Mouse (Mus musculus) erythroblast, embryonic 14.5 days (primary cell): ENCODE data around the gene Mdc1. TPM values are rescaled to one million over a fixed set of nuclear protein-coding genes. Genes with fewer than 3 reads are reported as not detected.
"Not testable (repeated sequence)": the region's sequence is repeated elsewhere in the genome, so short reads cannot be mapped to it uniquely, and the experiment has no call there.

Experiments
- H3K27me3 ChIP-seq: 2 replicates; pipeline ENCODE4 v1.6.1; 2012; ENCODE audit warnings: inconsistent platforms; ENCODE audit not compliant: control insufficient read depth
- H3K36me3 ChIP-seq: 2 replicates; pipeline ENCODE4 v1.6.1; 2012; ENCODE audit warnings: mild to moderate bottlenecking, inconsistent platforms; ENCODE audit not compliant: control insufficient read depth
- H3K4me1 ChIP-seq: 2 replicates; pipeline ENCODE4 v1.6.1; 2012; ENCODE audit warnings: inconsistent platforms; ENCODE audit not compliant: control insufficient read depth
- H3K4me3 ChIP-seq: replicated peaks from 2 replicates; pipeline ENCODE3; 2012; ENCODE audit warnings: moderate library complexity, mild to moderate bottlenecking, inconsistent platforms
- H3K9me3 ChIP-seq: 2 replicates; pipeline ENCODE4 v1.6.1; 2012; ENCODE audit warnings: low read length, inconsistent platforms, mixed read lengths; ENCODE audit not compliant: control insufficient read depth
- GATA1 ChIP-seq: IDR thresholded peaks from 2 replicates; pipeline ENCODE4 v1.6.1; 2012; ENCODE audit warnings: low read length, inconsistent platforms, mixed read lengths
- TAL1 ChIP-seq: IDR thresholded peaks from 3 replicates; pipeline ENCODE4 v1.6.1; 2012; ENCODE audit warnings: low read length, inconsistent platforms, mixed read lengths
- polyA plus RNA-seq: library from polyadenylated mRNA; stranded (reverse); fragments of >175 nt; gene quantifications from 2 replicates; pipeline ENCODE4 v1.2.3, GENCODE M21; 2012

Mdc1 gene
- polyA plus RNA-seq, 1 experiment, result 1.1 TPM

- no peaks in the 10 kb centered on the region; the same call in 1 of the 2 replicates for H3K27me3 ChIP-seq
- peaks cover 76% of the 10 kb centered on the region for H3K4me1 ChIP-seq
- peak overlapping the region; percentile 78 for H3K4me3 ChIP-seq
- no peak for TF ChIP-seq GATA1
- TF ChIP-seq TAL1, result no peak
- H3K36me3 ChIP-seq, result peaks cover 48% of the 10 kb centered on the region
- no peaks in the 10 kb centered on the region; the same call in 1 of the 2 replicates for H3K9me3 ChIP-seq
Observed at GRCm38 (mm10) chr17:35838570-35838969, 2.7 kb upstream of the Mdc1 start.

- H3K4me3 ChIP-seq, result peak overlapping the region; percentile 78
- peaks cover 48% of the 10 kb centered on the region for H3K36me3 ChIP-seq
- H3K4me1 ChIP-seq, result peaks cover 74% of the 10 kb centered on the region
- not testable (repeated sequence) for H3K27me3 ChIP-seq, H3K9me3 ChIP-seq
Observed at GRCm38 (mm10) chr17:35839002-35839401, 2.3 kb upstream of the Mdc1 start.

GRCm38 (mm10) chr17:35840561-35840960 is 754 bp upstream of the Mdc1 start:
- Histone ChIP-seq H3K9me3 (no peaks in the 10 kb centered on the region; the same call in 1 of the 2 replicates), H3K4me1 (peaks cover 63% of the 10 kb centered on the region), H3K27me3 (no peaks in the 10 kb centered on the region; the same call in 1 of the 2 replicates), H3K4me3 (peak overlapping the region; percentile 73), H3K36me3 (peaks cover 48% of the 10 kb centered on the region)
- no peak for TF ChIP-seq GATA1
- TF ChIP-seq TAL1, result no peak

GRCm38 (mm10) chr17:35842006-35842405 is 691 bp downstream of the Mdc1 start:
- peaks cover 48% of the 10 kb centered on the region for H3K36me3 ChIP-seq
- TF ChIP-seq GATA1, result no peak
- no peak for TF ChIP-seq TAL1
- H3K4me1 ChIP-seq, result peaks cover 49% of the 10 kb centered on the region
- H3K9me3 ChIP-seq, result no peaks in the 10 kb centered on the region
- peak overlapping the region; percentile 73 for H3K4me3 ChIP-seq
- H3K27me3 ChIP-seq, result no peaks in the 10 kb centered on the region

GRCm38 (mm10) chr17:35843514-35843913 is 2.2 kb downstream of the Mdc1 start:
- H3K27me3 ChIP-seq, result no peaks in the 10 kb centered on the region
- no peaks in the 10 kb centered on the region for H3K9me3 ChIP-seq
- peaks cover 56% of the 10 kb centered on the region for H3K4me1 ChIP-seq
- peaks cover 58% of the 10 kb centered on the region for H3K36me3 ChIP-seq
- H3K4me3 ChIP-seq, result no peak overlapping the region
- TF ChIP-seq TAL1 (no peak), GATA1 (no peak)

GRCm38 (mm10) chr17:35848112-35848511 is 6.8 kb downstream of the Mdc1 start:
- TF ChIP-seq TAL1 (no peak), GATA1 (no peak)
- H3K4me1 ChIP-seq, result peaks cover 41% of the 10 kb centered on the region
- H3K27me3 ChIP-seq, result no peaks in the 10 kb centered on the region
- H3K36me3 ChIP-seq, result peaks cover 99% of the 10 kb centered on the region
- no peaks in the 10 kb centered on the region for H3K9me3 ChIP-seq
- no peak overlapping the region for H3K4me3 ChIP-seq

GRCm38 (mm10) chr17:35850974-35851373 is 9.7 kb downstream of the Mdc1 start:
- H3K9me3 ChIP-seq, result no peaks in the 10 kb centered on the region
- no peak overlapping the region for H3K4me3 ChIP-seq
- H3K27me3 ChIP-seq, result no peaks in the 10 kb centered on the region
- TF ChIP-seq TAL1 (no peak), GATA1 (no peak)
- H3K36me3 ChIP-seq, result peaks cover 100% of the 10 kb centered on the region
- H3K4me1 ChIP-seq, result peaks cover 33% of the 10 kb centered on the region

GRCm38 (mm10) chr17:35859371-35859770 is 18.1 kb downstream of the Mdc1 start:
- Histone ChIP-seq H3K4me1 (peaks cover 38% of the 10 kb centered on the region), H3K36me3 (peaks cover 66% of the 10 kb centered on the region), H3K27me3 (peaks cover 12% of the 10 kb centered on the region), H3K4me3 (no peak overlapping the region), H3K9me3 (no peaks in the 10 kb centered on the region)
- TF ChIP-seq GATA1 (no peak), TAL1 (no peak)

- H3K9me3 ChIP-seq, result no peaks in the 10 kb centered on the region
- H3K36me3 ChIP-seq, result peaks cover 66% of the 10 kb centered on the region
- peaks cover 17% of the 10 kb centered on the region for H3K27me3 ChIP-seq
- TF ChIP-seq TAL1 (no peak), GATA1 (no peak)
- H3K4me3 ChIP-seq, result no peak overlapping the region
- H3K4me1 ChIP-seq, result peaks cover 42% of the 10 kb centered on the region
Observed at GRCm38 (mm10) chr17:35859835-35860234, 18.5 kb downstream of the Mdc1 start.

GRCm38 (mm10) chr17:35860831-35861197 is 19.5 kb downstream of the Mdc1 start:
- peak overlapping the region; percentile 88 for H3K4me3 ChIP-seq
- TF ChIP-seq GATA1, result no peak
- no peak for TF ChIP-seq TAL1
- peaks cover 4% of the 10 kb centered on the region; the same call in 1 of the 2 replicates for H3K9me3 ChIP-seq
- peaks cover 52% of the 10 kb centered on the region for H3K4me1 ChIP-seq
- peaks cover 27% of the 10 kb centered on the region for H3K27me3 ChIP-seq
- H3K36me3 ChIP-seq, result peaks cover 57% of the 10 kb centered on the region
